Mouse (Mus musculus): ENCODE measurements around the gene Basp1.

The Basp1 gene

DNA sequence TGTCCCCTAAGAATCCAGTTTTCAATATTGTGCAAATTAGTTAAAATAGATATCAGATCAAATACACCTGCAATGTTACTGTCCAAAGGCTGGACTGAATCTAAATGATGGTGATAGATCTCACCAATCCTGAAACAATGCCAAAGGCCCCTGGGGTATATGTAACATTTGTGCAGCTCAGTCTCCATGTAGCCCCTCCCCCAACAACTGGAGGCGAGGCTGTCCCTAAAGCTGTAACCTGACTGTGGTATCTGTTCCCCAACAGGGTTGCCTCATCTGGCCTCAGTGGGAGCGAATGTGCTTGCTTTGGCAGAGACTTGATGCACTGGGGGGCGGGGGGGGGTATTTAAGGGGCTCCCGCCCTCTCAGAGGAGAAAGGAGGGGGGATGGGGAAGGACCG lies 52.7 kb downstream of the Basp1 start:
- DNase-seq, result no peak

- peak in 1 of 2 experiments; percentile 35 for DNase-seq
Measured at GRCm38 (mm10) chr15:25358680-25359097, 54.9 kb downstream of the Basp1 start.

GRCm38 (mm10) chr15:25355339-25355738 lies 58.2 kb downstream of the Basp1 start:
- no peak for DNase-seq

DNA sequence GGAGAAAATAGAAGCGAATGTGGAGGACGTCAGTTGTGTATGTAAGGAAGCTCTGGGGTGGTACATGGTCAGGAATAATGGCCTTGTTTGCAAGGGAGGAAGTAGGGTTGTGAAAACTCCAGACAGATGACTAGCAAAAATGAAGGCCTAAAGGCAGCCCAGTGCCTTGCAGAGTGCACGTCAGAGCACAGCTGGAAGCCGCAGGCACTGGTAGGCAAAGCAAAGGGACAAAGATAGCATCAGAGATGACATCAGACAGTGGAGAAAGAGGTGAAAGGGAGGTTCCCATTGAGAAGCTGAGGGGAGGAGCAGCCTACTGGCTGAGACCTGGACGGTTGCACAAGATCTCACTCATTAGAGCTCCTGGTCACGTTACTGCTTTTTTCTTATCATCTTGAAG lies 58.8 kb downstream of the Basp1 start:
- no peak for DNase-seq

DNA sequence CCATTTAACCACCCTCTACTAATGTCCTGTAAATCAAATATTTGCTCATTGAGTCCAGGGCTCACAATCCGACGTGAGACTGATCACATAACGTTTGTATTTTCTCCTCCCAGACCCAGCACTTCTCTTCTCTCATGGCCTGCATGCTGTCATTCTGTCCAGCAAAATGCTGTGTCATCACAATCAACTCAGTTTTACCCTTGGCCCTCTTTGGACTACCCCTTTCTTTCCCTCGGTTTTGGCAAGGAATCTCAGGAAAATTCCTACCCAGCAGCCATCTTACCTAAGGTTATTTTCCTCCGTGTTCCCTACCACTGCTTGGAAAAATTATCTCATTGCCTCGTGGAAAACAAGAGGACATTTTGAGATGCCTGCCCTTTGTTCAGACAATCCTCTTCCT lies 60.1 kb downstream of the Basp1 start:
- DNase-seq, result no peak

GRCm38 (mm10) chr15:25343263-25343662 lies 70.3 kb downstream of the Basp1 start:
- DNase-seq, result no peak

- DNase-seq, result no peak
Measured at GRCm38 (mm10) chr15:25335277-25335676, 78.3 kb downstream of the Basp1 start.

- no peak for DNase-seq
Measured at GRCm38 (mm10) chr15:25331877-25332445, 81.6 kb downstream of the Basp1 start.

DNA sequence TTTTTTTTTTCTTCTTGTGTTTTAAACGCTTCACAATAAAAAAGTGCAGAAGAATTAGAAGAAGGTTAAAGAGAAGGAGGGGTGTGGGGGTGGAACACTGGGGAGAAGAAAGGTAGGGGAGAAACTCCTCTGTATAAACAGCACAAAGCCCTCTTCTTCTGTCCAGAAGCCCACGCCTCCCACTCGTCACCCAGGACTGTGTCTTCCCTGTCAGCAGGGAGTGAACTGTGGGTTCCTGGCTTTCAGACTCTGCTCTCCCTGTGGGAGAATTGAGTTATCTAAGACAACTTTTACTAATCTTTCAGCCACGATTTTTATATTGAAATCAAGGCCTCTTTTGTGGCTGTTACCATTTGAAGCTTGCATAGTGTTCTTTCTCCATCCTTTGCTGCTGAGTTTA lies 82.6 kb downstream of the Basp1 start:
- no peak for DNase-seq

- no peak for DNase-seq
Measured at GRCm38 (mm10) chr15:25322601-25323000, 91.0 kb downstream of the Basp1 start.

GRCm38 (mm10) chr15:25322111-25322510 lies 91.5 kb downstream of the Basp1 start:
- DNase-seq, result no peak

GRCm38 (mm10) chr15:25321636-25322035 lies 91.9 kb downstream of the Basp1 start:
- DNase-seq, result no peak

- DNase-seq, result no peak
Measured at GRCm38 (mm10) chr15:25314471-25314870, 99.1 kb downstream of the Basp1 start.
